Mouse (Mus musculus) C2C12 (cell line): ENCODE results near the gene Neu3. TPM values are rescaled to one million over a fixed set of nuclear protein-coding genes. Genes with fewer than 3 reads are reported as not detected.
"Not testable (repeated sequence)": the region's sequence is repeated elsewhere in the genome, so short reads cannot be mapped to it uniquely, and the experiment has no call there.

Experiments used
- H3K27me3 ChIP-seq: one replicate; pipeline ENCODE4 v1.6.1; 2011; ENCODE audit not compliant: control insufficient read depth, insufficient read depth, insufficient read length
- H3K36me3 ChIP-seq: one replicate; pipeline ENCODE4 v1.6.1; 2011; ENCODE audit not compliant: control insufficient read depth, insufficient read depth
- H3K4me3 ChIP-seq: one replicate; pipeline ENCODE4 v1.5.1; 2011; ENCODE audit warnings: mild to moderate bottlenecking, control low read depth; ENCODE audit not compliant: poor library complexity, insufficient read depth, severe bottlenecking
- H3K79me2 ChIP-seq: one replicate; pipeline ENCODE4 v1.6.1; 2011; ENCODE audit not compliant: control insufficient read depth, insufficient read depth
- H3K79me3 ChIP-seq: one replicate; pipeline ENCODE4 v1.6.1; 2011; ENCODE audit warnings: low read depth, control low read depth
- H3ac ChIP-seq: one replicate; pipeline ENCODE3; 2011; ENCODE audit warnings: low read depth; ENCODE audit not compliant: control insufficient read depth, insufficient read length
- CEBPB ChIP-seq: IDR thresholded peaks from one replicate; pipeline ENCODE4 v1.6.1; 2011; ENCODE audit warnings: low read depth, mild to moderate bottlenecking, control low read depth, moderate library complexity
- CTCF ChIP-seq: IDR thresholded peaks from one replicate; pipeline ENCODE4 v1.5.1; 2011; ENCODE audit not compliant: control insufficient read depth, insufficient read depth, insufficient read length
- FOSL1 ChIP-seq: IDR thresholded peaks from one replicate; pipeline ENCODE4 v1.8.0; 2011; ENCODE audit warnings: mild to moderate bottlenecking, low read length; ENCODE audit not compliant: poor library complexity, insufficient read depth, severe bottlenecking
- MAX ChIP-seq: IDR thresholded peaks from one replicate; pipeline ENCODE4 v1.6.1; 2011; ENCODE audit warnings: mild to moderate bottlenecking, control low read depth
- MYOD1 ChIP-seq: IDR thresholded peaks from one replicate; pipeline ENCODE4 v1.6.1; 2011; ENCODE audit warnings: low read depth; ENCODE audit not compliant: control insufficient read depth, insufficient read length
- MYOG ChIP-seq: IDR thresholded peaks from one replicate; pipeline ENCODE4 v1.6.1; 2011; ENCODE audit not compliant: control insufficient read depth, insufficient read length; ENCODE audit errors: extremely low read depth
- USF1 ChIP-seq: IDR thresholded peaks from one replicate; pipeline ENCODE4 v1.6.1; 2011; ENCODE audit warnings: low read depth, mild to moderate bottlenecking, control low read depth, moderate library complexity
- polyA plus RNA-seq: library from polyadenylated mRNA; unstranded; fragments of >200 nt; fragmentation: generic; extraction: Trizol; gene quantifications from one replicate; pipeline ENCODE4 v1.2.1, GENCODE M21; 2012; ENCODE audit warnings: missing spikeins

The Neu3 gene
- polyA plus RNA-seq, 1 experiment, result 0.75 TPM

GRCm38 (mm10) chr7:99822426-99822825 lies 5.8 kb downstream of the Neu3 start:
- H3K27me3 ChIP-seq, result no peaks in the 10 kb centered on the region
- no peak for TF ChIP-seq USF1
- no peak for TF ChIP-seq FOSL1
- no peak for TF ChIP-seq MAX
- TF ChIP-seq MYOG, result no peak
- TF ChIP-seq CTCF, result no peak
- no peak for TF ChIP-seq CEBPB
- no peak overlapping the region for H3ac ChIP-seq
- no peak overlapping the region for H3K4me3 ChIP-seq
- H3K36me3 ChIP-seq, result no peaks in the 10 kb centered on the region
- H3K79me2 ChIP-seq, result no peaks in the 10 kb centered on the region
- H3K79me3 ChIP-seq, result no peaks in the 10 kb centered on the region

- Histone ChIP-seq H3K36me3 (no peaks in the 10 kb centered on the region), H3K79me3 (no peaks in the 10 kb centered on the region), H3ac (no peak overlapping the region), H3K79me2 (no peaks in the 10 kb centered on the region), H3K27me3 (no peaks in the 10 kb centered on the region), H3K4me3 (no peak overlapping the region)
- TF ChIP-seq CTCF, result no peak
- no peak for TF ChIP-seq CEBPB
- TF ChIP-seq MYOG, result no peak
- no peak for TF ChIP-seq FOSL1
- TF ChIP-seq USF1, result no peak
- no peak for TF ChIP-seq MYOD1
- no peak for TF ChIP-seq MAX
These were observed 6.3 kb downstream of the Neu3 start for GRCm38 (mm10) chr7:99821953-99822352.

- not testable (repeated sequence) for H3K79me2 ChIP-seq, H3K4me3 ChIP-seq, H3ac ChIP-seq
These were observed 10.0 kb downstream of the Neu3 start for GRCm38 (mm10) chr7:99818181-99818725.

GRCm38 (mm10) chr7:99813394-99813793 lies 14.8 kb downstream of the Neu3 start:
- Histone ChIP-seq H3K79me3 (no peaks in the 10 kb centered on the region), H3K4me3 (no peak overlapping the region), H3K36me3 (no peaks in the 10 kb centered on the region), H3ac (no peak overlapping the region), H3K27me3 (no peaks in the 10 kb centered on the region), H3K79me2 (no peaks in the 10 kb centered on the region)
- TF ChIP-seq MAX, result no peak
- no peak for TF ChIP-seq MYOD1
- TF ChIP-seq CTCF, result no peak
- TF ChIP-seq CEBPB, result no peak
- TF ChIP-seq USF1, result no peak
- TF ChIP-seq MYOG, result no peak
- no peak for TF ChIP-seq FOSL1

More at GRCm38 (mm10) chr7:99818181-99818725, 10.0 kb downstream of the Neu3 start:
- H3K27me3 ChIP-seq, H3K79me3 ChIP-seq, H3K36me3 ChIP-seq: not testable (repeated sequence)

- Histone ChIP-seq H3K36me3 (no peaks in the 10 kb centered on the region), H3K4me3 (no peak overlapping the region), H3ac (no peak overlapping the region), H3K27me3 (no peaks in the 10 kb centered on the region), H3K79me2 (no peaks in the 10 kb centered on the region), H3K79me3 (no peaks in the 10 kb centered on the region)
- TF ChIP-seq CTCF (no peak), USF1 (no peak), FOSL1 (no peak)
These were observed 16.6 kb downstream of the Neu3 start for GRCm38 (mm10) chr7:99811661-99812060.

GRCm38 (mm10) chr7:99810814-99811213 lies 17.4 kb downstream of the Neu3 start:
- Histone ChIP-seq H3K4me3 (no peak overlapping the region), H3K79me2 (no peaks in the 10 kb centered on the region), H3ac (no peak overlapping the region), H3K27me3 (no peaks in the 10 kb centered on the region), H3K79me3 (no peaks in the 10 kb centered on the region), H3K36me3 (no peaks in the 10 kb centered on the region)
- TF ChIP-seq MYOD1, result no peak
- TF ChIP-seq CTCF, result no peak
- TF ChIP-seq CEBPB, result no peak
- no peak for TF ChIP-seq MYOG
- no peak for TF ChIP-seq MAX
- TF ChIP-seq USF1, result no peak
- no peak for TF ChIP-seq FOSL1

DNA sequence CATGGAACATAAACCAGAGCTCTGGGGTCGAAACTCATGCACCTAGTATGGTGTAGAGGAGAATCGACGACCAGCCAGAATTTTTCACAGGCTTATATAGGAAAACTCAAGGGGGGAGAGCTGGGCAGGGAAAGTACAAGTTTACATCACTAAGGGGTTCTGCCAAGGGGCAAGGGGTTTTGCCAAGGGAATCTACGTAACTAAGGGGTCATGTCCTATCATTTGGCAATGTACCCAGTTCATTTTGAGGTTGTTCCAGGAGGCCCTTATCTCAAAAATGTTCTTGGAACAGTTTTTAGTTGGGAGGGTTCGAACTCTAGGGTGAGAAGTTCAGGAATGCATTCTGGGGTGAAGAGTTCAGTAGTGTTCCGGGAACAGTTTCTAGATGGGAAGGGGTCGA lies 21.2 kb downstream of the Neu3 start:
- H3K36me3 ChIP-seq, H3ac ChIP-seq, H3K27me3 ChIP-seq, H3K4me3 ChIP-seq, H3K79me3 ChIP-seq, H3K79me2 ChIP-seq: not testable (repeated sequence)
